In genomic region chr7:81213347-81214152, GRCm38 (mm10) we compare ENCODE assay signal across 8 mouse cellular contexts. TPM values are rescaled to one million over a fixed set of nuclear protein-coding genes. Genes with fewer than 3 reads are reported as not detected.
DNase-seq lines count a peak whose midpoint lies in the region; ATAC-seq and TF ChIP-seq lines count a peak whose summit lies in the region.

Gene Pde8a, plus strand, starts transcription at chr7:81213596.

- peak within 1 kb of the TSS; percentile 57 for H3K9ac ChIP-seq in ES-Bruce4 (ENCODE audit: low read depth, poor library complexity, severe bottlenecking)
- H3K9ac ChIP-seq in forebrain, embryonic 14.5 days (ENCODE audit: low read length): peak within 1 kb of the TSS; percentile 35
- peak within 1 kb of the TSS; percentile 28; the same call in 1 of the 2 replicates for H3K9ac ChIP-seq in hindbrain, embryonic 15.5 days
- peak within 1 kb of the TSS; percentile 54 for H3K9ac ChIP-seq in lung, embryonic 14.5 days

- H3K4me1 ChIP-seq in ES-Bruce4 (ENCODE audit: control insufficient read depth, insufficient read depth, low read length): peaks cover 7% of the 10 kb centered on the region
- H3K4me1 ChIP-seq in forebrain, embryonic 14.5 days (ENCODE audit: control insufficient read depth, insufficient read depth, low read length): peaks cover 4% of the 10 kb centered on the region; the same call in 1 of the 2 replicates
- H3K4me1 ChIP-seq in hindbrain, embryonic 15.5 days (replicated peaks): peaks cover 25% of the 10 kb centered on the region
- H3K4me1 ChIP-seq in lung, embryonic 14.5 days (ENCODE audit: insufficient read depth): no peaks in the 10 kb centered on the region
- peaks cover 9% of the 10 kb centered on the region for H3K4me1 ChIP-seq in small intestine, adult 2 months (ENCODE audit: control insufficient read depth, insufficient read depth, insufficient read length, low read length)

- TF ChIP-seq EP300 in ES-Bruce4 (IDR thresholded peaks at IDR 0.05; ENCODE audit: insufficient read depth, low read depth, low read length): no peak

- H3K9me3 ChIP-seq in ES-Bruce4 (replicated peaks; ENCODE audit: control insufficient read depth, insufficient read depth, low read length, poor library complexity, severe bottlenecking): no peaks in the 10 kb centered on the region
- no peaks in the 10 kb centered on the region for H3K9me3 ChIP-seq in forebrain, embryonic 14.5 days (replicated peaks; ENCODE audit: control insufficient read depth, low read length)
- no peaks in the 10 kb centered on the region for H3K9me3 ChIP-seq in hindbrain, embryonic 15.5 days
- H3K9me3 ChIP-seq in lung, embryonic 14.5 days (ENCODE audit: low read depth, low read length): no peaks in the 10 kb centered on the region

- peaks cover 16% of the 10 kb centered on the region for H3K27me3 ChIP-seq in ES-Bruce4 (ENCODE audit: control insufficient read depth, insufficient read depth, low read length, poor library complexity, severe bottlenecking)
- H3K27me3 ChIP-seq in forebrain, embryonic 14.5 days (replicated peaks; ENCODE audit: control insufficient read depth, insufficient read depth, low read length): peaks cover 57% of the 10 kb centered on the region
- peaks cover 63% of the 10 kb centered on the region for H3K27me3 ChIP-seq in hindbrain, embryonic 15.5 days
- H3K27me3 ChIP-seq in lung, embryonic 14.5 days (ENCODE audit: insufficient read depth, low read length): peaks cover 56% of the 10 kb centered on the region
- peaks cover 12% of the 10 kb centered on the region for H3K27me3 ChIP-seq in small intestine, adult 2 months (ENCODE audit: control insufficient read depth, insufficient read depth, low read length)

- no peak for TF ChIP-seq CTCF in ES-Bruce4 (IDR thresholded peaks at IDR 0.05; ENCODE audit: low read depth, low read length)
- TF ChIP-seq CTCF in lung, embryonic 14.5 days (IDR thresholded peaks at IDR 0.05; ENCODE audit: low read depth): no peak
- no peak for TF ChIP-seq CTCF in small intestine, adult 2 months (IDR thresholded peaks at IDR 0.05; ENCODE audit: extremely low read depth, insufficient read length, insufficient replicate concordance, low read depth, low read length)

- no peaks in the 10 kb centered on the region for H3K36me3 ChIP-seq in ES-Bruce4 (ENCODE audit: control insufficient read depth, insufficient read depth, low read length, poor library complexity, severe bottlenecking)
- no peaks in the 10 kb centered on the region for H3K36me3 ChIP-seq in forebrain, embryonic 14.5 days (ENCODE audit: control insufficient read depth, insufficient read depth, low read length)
- no peaks in the 10 kb centered on the region for H3K36me3 ChIP-seq in hindbrain, embryonic 15.5 days
- H3K36me3 ChIP-seq in lung, embryonic 14.5 days (ENCODE audit: insufficient read depth): no peaks in the 10 kb centered on the region
- H3K36me3 ChIP-seq in small intestine, adult 2 months (ENCODE audit: control insufficient read depth, insufficient read depth, low read length): no peaks in the 10 kb centered on the region

- peak within 1 kb of the TSS; percentile 83 for H3K4me3 ChIP-seq in ES-Bruce4 (ENCODE audit: low read depth, low read length)
- H3K4me3 ChIP-seq in forebrain, embryonic 14.5 days (ENCODE audit: low read depth, low read length): peak within 1 kb of the TSS; percentile 36
- H3K4me3 ChIP-seq in hindbrain, embryonic 15.5 days: peak within 1 kb of the TSS; percentile 44
- H3K4me3 ChIP-seq in lung, embryonic 14.5 days (ENCODE audit: low read depth, low read length): peak within 1 kb of the TSS; percentile 52
- peak within 1 kb of the TSS; percentile 62 for H3K4me3 ChIP-seq in small intestine, adult 2 months (ENCODE audit: low read depth, low read length)

- WGBS in forebrain, embryonic 14.5 days: 1% methylated on average over 74 of the region's 128 CpGs
- under 1% methylated on average over 85 of the region's 128 CpGs for WGBS in hindbrain, embryonic 15.5 days
- 1% methylated on average over 126 of the region's 128 CpGs for WGBS in lung, embryonic 14.5 days
- 1% methylated on average over 128 of the region's 128 CpGs for WGBS in small intestine, adult 2 months

- no peak within 1 kb of the TSS for H3K27ac ChIP-seq in ES-Bruce4 (ENCODE audit: insufficient read depth, low read length)
- H3K27ac ChIP-seq in forebrain, embryonic 14.5 days (ENCODE audit: low read depth, low read length): peak within 1 kb of the TSS; percentile 39; the same call in 1 of the 2 replicates
- H3K27ac ChIP-seq in hindbrain, embryonic 15.5 days (replicated peaks): peak within 1 kb of the TSS; percentile 35; the same call in 1 of the 2 replicates
- peak within 1 kb of the TSS; percentile 86 for H3K27ac ChIP-seq in lung, embryonic 14.5 days (ENCODE audit: low read depth)
- peak within 1 kb of the TSS; percentile 66 for H3K27ac ChIP-seq in small intestine, adult 2 months (ENCODE audit: insufficient read depth, low read depth, low read length)

- no peak for TF ChIP-seq POLR2A in ES-Bruce4 (IDR thresholded peaks at IDR 0.05; ENCODE audit: insufficient read depth, low read length)
- TF ChIP-seq POLR2A in small intestine, adult 2 months (IDR thresholded peaks at IDR 0.05; ENCODE audit: low read depth, low read length): no peak

- no peak for DNase-seq in gastrocnemius, adult 18-20 months (ENCODE audit: low spot score)
- no peak for DNase-seq in gastrocnemius, postnatal 25 days
- DNase-seq in forebrain, embryonic 14.5 days (ENCODE audit: low spot score): no peak
- peak; percentile 25 for DNase-seq in lung, embryonic 14.5 days

- peak; percentile 32 for ATAC-seq in forebrain, embryonic 14.5 days
- ATAC-seq in hindbrain, embryonic 15.5 days (ENCODE audit: low FRiP score, low read depth): peak; percentile 10; the same call in 1 of the 2 replicates
- peak; percentile 2; the same call in 1 of the 2 replicates for ATAC-seq in lung, embryonic 14.5 days (ENCODE audit: insufficient read depth)
- no peak for ATAC-seq in megakaryocyte-erythroid progenitor cell, adult 5-6 weeks (replicated peaks; ENCODE audit: low FRiP score, low TSS enrichment, poor library complexity, severe bottlenecking)

- H3K4me2 ChIP-seq in forebrain, embryonic 14.5 days (ENCODE audit: low read length): peak within 1 kb of the TSS; percentile 46
- H3K4me2 ChIP-seq in hindbrain, embryonic 15.5 days: peak within 1 kb of the TSS; percentile 61
- H3K4me2 ChIP-seq in lung, embryonic 14.5 days: peak within 1 kb of the TSS; percentile 67

RNA-seq across cellular contexts. Expression of gene Pde8a, which starts in this region (rescaled TPM):
- 10 to 100 TPM; 13.2 to 13.8 TPM for total RNA-seq in gastrocnemius, adult 18-20 months (2021)
- 1 to 10 TPM; 5.2 to 8.3 TPM for total RNA-seq in gastrocnemius, postnatal 25 days (2021)
- polyA plus RNA-seq in ES-Bruce4 (2011; ENCODE audit: insufficient read depth, insufficient read length, low read depth, missing spikeins): 7.0 and 7.4 TPM in 2 replicates
- polyA plus RNA-seq in forebrain, embryonic 14.5 days (2014; fragmentation: Nextera tagmentation; extraction: Ambion mirVana): 1.5 and 1.7 TPM in 2 replicates
- 1.9 and 2.4 TPM in 2 replicates for polyA plus RNA-seq in hindbrain, embryonic 15.5 days (2015; fragmentation: Nextera tagmentation; extraction: Ambion mirVana)
- polyA plus RNA-seq in lung, embryonic 14.5 days (2014; fragmentation: Nextera tagmentation; extraction: Ambion mirVana): 6.2 and 6.8 TPM in 2 replicates
- 3.2 and 3.5 TPM in 2 replicates for polyA plus RNA-seq in small intestine, adult 2 months (2012; rRNA removed)
- total RNA-seq in megakaryocyte-erythroid progenitor cell, adult 5-6 weeks (2014; fragmentation: Nextera tagmentation): 0.33 and 1.0 TPM in 2 replicates
- total RNA-seq in megakaryocyte-erythroid progenitor cell, adult 5-6 weeks (2017): 0.23 and 0.94 TPM in 2 replicates
